Mouse (Mus musculus): ENCODE data around the gene Prpf18. TPM values are rescaled to one million over a fixed set of nuclear protein-coding genes. Genes with fewer than 3 reads are reported as not detected.
"Not testable (repeated sequence)": the region's sequence is repeated elsewhere in the genome, so short reads cannot be mapped to it uniquely, and the experiment has no call there.

The Prpf18 gene
- polyA plus RNA-seq, 1 experiment from 2014 or later = 35.7 TPM

GRCm38 (mm10) chr2:4614276-4614929, 37.5 kb downstream of the Prpf18 start:
- not testable (repeated sequence) for H3K27ac ChIP-seq (ENCODE audit: poor library complexity, severe bottlenecking); H3K27me3 ChIP-seq (replicated peaks); H3K4me3 ChIP-seq; H3K4me1 ChIP-seq (replicated peaks); H3K4me2 ChIP-seq; H3K9me3 ChIP-seq (replicated peaks); H3K9ac ChIP-seq
- H3K36me3 ChIP-seq = peaks cover 38% of the 10 kb centered on the region
- WGBS = 35% methylated on average over 6 of the region's 6 CpGs
- ATAC-seq (ENCODE audit: insufficient number of reproducible peaks, low FRiP score) = peak; percentile 48; the same call in 1 of the 2 replicates

DNA sequence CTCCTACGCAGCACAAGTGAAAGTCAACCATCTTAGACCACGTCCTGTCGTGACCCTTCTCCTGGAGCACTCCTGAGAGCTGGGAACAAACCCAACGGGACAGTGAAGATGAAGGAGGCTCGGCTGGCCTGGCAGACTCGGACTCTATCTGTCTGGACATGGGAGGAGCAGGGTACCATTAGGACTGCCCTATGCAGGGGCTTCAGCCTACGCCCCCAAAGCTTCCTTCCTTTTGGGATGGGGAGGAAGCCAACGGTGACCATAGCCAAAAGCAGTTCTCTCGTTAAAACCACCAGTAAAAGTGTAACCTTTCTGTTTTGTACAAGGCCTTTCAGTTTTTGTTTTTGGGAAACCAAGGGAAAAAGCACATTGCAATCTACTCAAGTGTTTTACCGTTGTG, 40.2 kb downstream of the Prpf18 start:
- no peak for ATAC-seq (ENCODE audit: insufficient number of reproducible peaks, low FRiP score)
- Histone ChIP-seq H3K9me3 (replicated peaks) (no peaks in the 10 kb centered on the region), H3K27me3 (replicated peaks) (no peaks in the 10 kb centered on the region), H3K4me1 (replicated peaks) (peaks cover 7% of the 10 kb centered on the region), H3K9ac (no peak overlapping the region), H3K27ac (ENCODE audit: poor library complexity, severe bottlenecking) (no peak overlapping the region), H3K36me3 (peaks cover 65% of the 10 kb centered on the region), H3K4me3 (no peak overlapping the region), H3K4me2 (no peak overlapping the region)
- 89% methylated on average over 10 of the region's 10 CpGs for WGBS

GRCm38 (mm10) chr2:4611295-4611694, 40.6 kb downstream of the Prpf18 start:
- no peaks in the 10 kb centered on the region for H3K27me3 ChIP-seq (replicated peaks)
- no peak overlapping the region for H3K4me3 ChIP-seq
- ATAC-seq (ENCODE audit: insufficient number of reproducible peaks, low FRiP score) = no peak
- H3K9me3 ChIP-seq (replicated peaks) = no peaks in the 10 kb centered on the region
- H3K4me1 ChIP-seq (replicated peaks) = peaks cover 7% of the 10 kb centered on the region
- peaks cover 69% of the 10 kb centered on the region for H3K36me3 ChIP-seq
- 84% methylated on average over 6 of the region's 6 CpGs for WGBS
- no peak overlapping the region for H3K9ac ChIP-seq
- H3K27ac ChIP-seq (ENCODE audit: poor library complexity, severe bottlenecking) = no peak overlapping the region
- no peak overlapping the region for H3K4me2 ChIP-seq

GRCm38 (mm10) chr2:4609433-4609832, 42.5 kb downstream of the Prpf18 start:
- no peak for ATAC-seq (ENCODE audit: insufficient number of reproducible peaks, low FRiP score)
- Histone ChIP-seq H3K4me1 (replicated peaks) (peaks cover 3% of the 10 kb centered on the region), H3K9ac (no peak overlapping the region), H3K27ac (ENCODE audit: poor library complexity, severe bottlenecking) (no peak overlapping the region), H3K27me3 (replicated peaks) (no peaks in the 10 kb centered on the region), H3K4me3 (no peak overlapping the region), H3K36me3 (peaks cover 87% of the 10 kb centered on the region), H3K4me2 (no peak overlapping the region), H3K9me3 (replicated peaks) (no peaks in the 10 kb centered on the region)
- 86% methylated on average over 10 of the region's 10 CpGs for WGBS

DNA sequence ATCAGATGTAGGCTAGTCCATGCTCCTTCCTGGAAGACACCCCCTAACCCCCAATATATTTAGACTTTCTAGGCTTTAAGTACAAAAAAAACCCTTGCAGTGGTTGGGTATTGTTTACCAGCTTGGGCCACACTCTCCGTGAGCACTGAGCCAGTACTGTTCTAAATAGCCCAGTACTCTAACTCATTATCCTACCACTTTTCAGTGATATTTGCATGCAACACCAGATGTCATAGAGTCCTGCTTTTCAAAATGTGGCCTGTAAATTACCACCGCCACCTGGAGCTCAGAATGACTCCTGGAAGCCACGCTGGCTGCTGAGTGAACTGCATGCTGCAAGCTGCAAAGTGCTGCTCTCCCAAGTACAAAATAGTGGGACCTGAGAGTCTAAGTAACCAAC, 43.7 kb downstream of the Prpf18 start:
- 89% methylated on average over 3 of the region's 3 CpGs for WGBS
- H3K4me2 ChIP-seq = no peak overlapping the region
- H3K36me3 ChIP-seq = peaks cover 96% of the 10 kb centered on the region
- ATAC-seq (ENCODE audit: insufficient number of reproducible peaks, low FRiP score) = no peak
- H3K4me1 ChIP-seq (replicated peaks) = no peaks in the 10 kb centered on the region
- no peaks in the 10 kb centered on the region for H3K27me3 ChIP-seq (replicated peaks)
- no peak overlapping the region for H3K9ac ChIP-seq
- H3K4me3 ChIP-seq = no peak overlapping the region
- H3K27ac ChIP-seq (ENCODE audit: poor library complexity, severe bottlenecking) = no peak overlapping the region
- no peaks in the 10 kb centered on the region for H3K9me3 ChIP-seq (replicated peaks)

GRCm38 (mm10) chr2:4606559-4606958, 45.4 kb downstream of the Prpf18 start:
- Histone ChIP-seq H3K9ac (no peak overlapping the region), H3K27me3 (replicated peaks) (no peaks in the 10 kb centered on the region), H3K4me3 (no peak overlapping the region), H3K36me3 (peaks cover 94% of the 10 kb centered on the region), H3K4me2 (no peak overlapping the region), H3K9me3 (replicated peaks) (no peaks in the 10 kb centered on the region), H3K4me1 (replicated peaks) (0 out of 2 replicates have a peak, but pooled peaks cover 3% of the 10 kb centered on the region), H3K27ac (ENCODE audit: poor library complexity, severe bottlenecking) (no peak overlapping the region)
- ATAC-seq (ENCODE audit: insufficient number of reproducible peaks, low FRiP score) = no peak
- WGBS = 92% methylated on average over 3 of the region's 3 CpGs

DNA sequence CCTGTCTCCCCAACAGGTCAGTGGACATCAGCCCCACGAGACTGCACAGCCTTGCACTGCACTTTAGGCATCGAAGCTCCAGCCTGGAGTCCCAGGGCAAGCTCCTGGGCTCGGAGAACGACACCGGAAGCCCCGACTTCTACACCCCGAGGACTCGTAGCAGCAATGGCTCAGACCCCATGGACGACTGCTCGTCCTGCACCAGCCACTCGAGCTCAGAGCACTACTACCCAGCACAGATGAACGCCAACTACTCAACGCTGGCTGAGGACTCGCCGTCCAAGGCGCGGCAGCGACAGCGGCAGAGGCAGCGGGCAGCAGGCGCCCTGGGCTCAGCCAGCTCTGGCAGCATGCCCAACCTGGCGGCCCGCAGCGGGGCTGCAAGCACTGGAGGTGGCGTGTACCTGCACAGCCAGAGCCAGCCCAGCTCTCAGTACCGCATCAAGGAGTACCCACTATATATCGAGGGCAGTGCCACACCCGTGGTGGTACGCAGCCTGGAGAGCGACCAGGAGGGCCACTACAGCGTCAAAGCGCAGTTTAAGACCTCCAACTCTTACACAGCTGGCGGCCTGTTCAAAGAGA, 48.5 kb downstream of the Prpf18 start:
- ATAC-seq (ENCODE audit: insufficient number of reproducible peaks, low FRiP score) = no peak
- H3K27ac ChIP-seq (ENCODE audit: poor library complexity, severe bottlenecking) = no peak overlapping the region
- no peak overlapping the region for H3K4me2 ChIP-seq
- no peaks in the 10 kb centered on the region for H3K27me3 ChIP-seq (replicated peaks)
- no peaks in the 10 kb centered on the region for H3K9me3 ChIP-seq (replicated peaks)
- no peak overlapping the region for H3K9ac ChIP-seq
- WGBS = 80% methylated on average over 33 of the region's 33 CpGs
- H3K36me3 ChIP-seq = peaks cover 74% of the 10 kb centered on the region
- peaks cover 22% of the 10 kb centered on the region for H3K4me1 ChIP-seq (replicated peaks)
- H3K4me3 ChIP-seq = no peak overlapping the region

GRCm38 (mm10) chr2:4601034-4601890, 50.7 kb downstream of the Prpf18 start:
- H3K27ac ChIP-seq (ENCODE audit: poor library complexity, severe bottlenecking) = no peak overlapping the region
- 48% methylated on average over 15 of the region's 15 CpGs for WGBS
- peaks cover 74% of the 10 kb centered on the region for H3K36me3 ChIP-seq
- no peaks in the 10 kb centered on the region for H3K9me3 ChIP-seq (replicated peaks)
- H3K4me3 ChIP-seq = no peak overlapping the region
- H3K27me3 ChIP-seq (replicated peaks) = no peaks in the 10 kb centered on the region
- H3K4me2 ChIP-seq = no peak overlapping the region
- ATAC-seq (ENCODE audit: insufficient number of reproducible peaks, low FRiP score) = no peak
- no peak overlapping the region for H3K9ac ChIP-seq
- H3K4me1 ChIP-seq (replicated peaks) = peaks cover 22% of the 10 kb centered on the region

GRCm38 (mm10) chr2:4596992-4597391, 54.9 kb downstream of the Prpf18 start:
- WGBS = 91% methylated on average over 7 of the region's 7 CpGs
- H3K36me3 ChIP-seq = peaks cover 72% of the 10 kb centered on the region

GRCm38 (mm10) chr2:4593878-4594387, 58.0 kb downstream of the Prpf18 start:
- ATAC-seq (ENCODE audit: insufficient number of reproducible peaks, low FRiP score) = no peak
- no peak overlapping the region for H3K27ac ChIP-seq (ENCODE audit: poor library complexity, severe bottlenecking)
- peaks cover 92% of the 10 kb centered on the region for H3K36me3 ChIP-seq
- 85% methylated on average over 3 of the region's 3 CpGs for WGBS
- H3K4me2 ChIP-seq = no peak overlapping the region
- H3K9me3 ChIP-seq (replicated peaks) = no peaks in the 10 kb centered on the region
- peaks cover 29% of the 10 kb centered on the region for H3K4me1 ChIP-seq (replicated peaks)
- no peak overlapping the region for H3K9ac ChIP-seq
- H3K4me3 ChIP-seq = no peak overlapping the region
- H3K27me3 ChIP-seq (replicated peaks) = no peaks in the 10 kb centered on the region

More at GRCm38 (mm10) chr2:4596992-4597391, 54.9 kb downstream of the Prpf18 start:
- no peak for ATAC-seq (ENCODE audit: insufficient number of reproducible peaks, low FRiP score)
- Histone ChIP-seq H3K4me3 (no peak overlapping the region), H3K27me3 (replicated peaks) (no peaks in the 10 kb centered on the region), H3K9ac (no peak overlapping the region), H3K4me2 (no peak overlapping the region), H3K9me3 (replicated peaks) (no peaks in the 10 kb centered on the region), H3K27ac (ENCODE audit: poor library complexity, severe bottlenecking) (no peak overlapping the region), H3K4me1 (replicated peaks) (peaks cover 42% of the 10 kb centered on the region)

- peak; percentile 83 for ATAC-seq (ENCODE audit: insufficient number of reproducible peaks, low FRiP score)
- H3K27me3 ChIP-seq (replicated peaks) = no peaks in the 10 kb centered on the region
- peaks cover 92% of the 10 kb centered on the region for H3K36me3 ChIP-seq
- H3K27ac ChIP-seq (ENCODE audit: poor library complexity, severe bottlenecking) = peak overlapping the region; percentile 18; the same call in 1 of the 2 replicates
- no peak overlapping the region for H3K4me3 ChIP-seq
- H3K4me2 ChIP-seq = no peak overlapping the region
- H3K9ac ChIP-seq = no peak overlapping the region
- peaks cover 31% of the 10 kb centered on the region for H3K4me1 ChIP-seq (replicated peaks)
- 25% methylated on average over 9 of the region's 9 CpGs for WGBS
- no peaks in the 10 kb centered on the region for H3K9me3 ChIP-seq (replicated peaks)
Observed at GRCm38 (mm10) chr2:4593433-4593832, 58.5 kb downstream of the Prpf18 start.

All from heart, embryonic 12.5 days (tissue).